Mouse (Mus musculus): Measurements from ENCODE around the gene Tspan4. TPM values are rescaled to one million over a fixed set of nuclear protein-coding genes. Genes with fewer than 3 reads are reported as not detected.

Gene Tspan4
- polyA plus RNA-seq, 1 experiment from 2014 or later, result 57.1 TPM

DNA sequence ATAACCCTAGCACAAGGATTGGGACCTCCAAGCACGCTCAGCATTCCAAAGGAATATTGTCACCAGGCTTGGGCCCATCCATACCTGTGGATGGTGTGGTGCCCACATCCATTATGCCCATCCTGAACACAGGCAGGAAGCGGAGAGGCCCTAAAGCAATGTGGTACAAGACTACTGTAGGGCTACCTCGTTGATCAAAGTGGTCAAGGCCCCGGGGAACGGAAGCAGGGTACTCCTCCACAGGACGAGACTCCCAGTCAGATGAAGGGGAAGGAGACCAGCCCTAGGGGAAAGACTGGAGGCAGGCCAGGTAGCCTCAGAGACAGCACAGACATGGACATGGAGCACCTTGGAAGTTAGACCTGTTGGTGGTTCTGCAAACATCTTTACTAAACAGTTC lies 2.3 kb upstream of the Tspan4 start:
- H3K36me3 ChIP-seq, result peaks cover 34% of the 10 kb centered on the region
- H3K27me3 ChIP-seq, result peaks cover 22% of the 10 kb centered on the region
- ATAC-seq (ENCODE audit: low read depth), result no peak
- H3K4me3 ChIP-seq, result no peak overlapping the region
- peaks cover 72% of the 10 kb centered on the region for H3K4me1 ChIP-seq (replicated peaks)
- no peak overlapping the region for H3K27ac ChIP-seq (replicated peaks)
- WGBS, result 92% methylated on average over 6 of the region's 6 CpGs
- no peak overlapping the region for H3K9ac ChIP-seq
- H3K9me3 ChIP-seq, result no peaks in the 10 kb centered on the region
- no peak overlapping the region for H3K4me2 ChIP-seq

GRCm38 (mm10) chr7:141474160-141474559 lies 880 bp upstream of the Tspan4 start:
- no peak for ATAC-seq (ENCODE audit: low read depth)
- peak overlapping the region; percentile 94 for H3K4me2 ChIP-seq
- H3K4me1 ChIP-seq (replicated peaks), result peaks cover 59% of the 10 kb centered on the region
- H3K9ac ChIP-seq, result peak overlapping the region; percentile 82
- 7% methylated on average over 5 of the region's 5 CpGs for WGBS
- 0 out of 2 replicates have a peak overlapping the region, but pooled peaks have one; percentile 88 for H3K27ac ChIP-seq (replicated peaks)
- peaks cover 29% of the 10 kb centered on the region for H3K27me3 ChIP-seq
- peaks cover 34% of the 10 kb centered on the region for H3K36me3 ChIP-seq
- H3K4me3 ChIP-seq, result peak overlapping the region; percentile 59
- H3K9me3 ChIP-seq, result no peaks in the 10 kb centered on the region

DNA sequence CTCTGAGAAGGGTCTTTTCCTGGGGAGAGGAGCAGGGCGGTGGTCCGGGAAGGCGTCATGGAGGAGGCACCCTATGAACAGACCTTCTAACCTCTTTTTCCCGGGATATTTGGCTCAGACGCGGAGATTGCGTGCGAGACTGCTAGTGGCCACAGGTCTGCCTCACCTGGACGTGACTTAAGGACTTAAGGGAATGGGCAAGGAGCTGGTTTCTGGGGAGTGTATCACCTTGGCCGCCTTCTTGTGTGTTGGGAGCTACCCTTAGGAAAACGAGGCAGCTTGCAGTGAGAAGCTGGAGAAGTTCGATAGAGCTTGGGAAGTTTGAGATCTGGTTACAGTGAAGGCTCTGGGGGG lies 742 bp downstream of the Tspan4 start:
- H3K27ac ChIP-seq (replicated peaks), result peak overlapping the region; percentile 61

GRCm38 (mm10) chr7:141476226-141476980 lies 1.4 kb downstream of the Tspan4 start:
- WGBS, result 6% methylated on average over 15 of the region's 17 CpGs
- H3K27me3 ChIP-seq, result peaks cover 29% of the 10 kb centered on the region
- ATAC-seq (ENCODE audit: low read depth), result peak; percentile 17; the same call in 1 of the 2 replicates
- peak overlapping the region; percentile 70 for H3K27ac ChIP-seq (replicated peaks)
- H3K9ac ChIP-seq, result peak overlapping the region; percentile 56
- peak overlapping the region; percentile 94 for H3K4me2 ChIP-seq
- peaks cover 50% of the 10 kb centered on the region for H3K4me1 ChIP-seq (replicated peaks)
- peak overlapping the region; percentile 59 for H3K4me3 ChIP-seq
- H3K9me3 ChIP-seq, result no peaks in the 10 kb centered on the region
- peaks cover 14% of the 10 kb centered on the region for H3K36me3 ChIP-seq

More for the DNA sequence above, 742 bp downstream of the Tspan4 start:
- peaks cover 20% of the 10 kb centered on the region for H3K36me3 ChIP-seq
- peak; percentile 0; the same call in 1 of the 2 replicates for ATAC-seq (ENCODE audit: low read depth)
- peak overlapping the region; percentile 94 for H3K4me2 ChIP-seq
- WGBS, result under 1% methylated on average over 12 of the region's 12 CpGs
- H3K4me3 ChIP-seq, result peak overlapping the region; percentile 59
- H3K27me3 ChIP-seq, result peaks cover 29% of the 10 kb centered on the region
- H3K9me3 ChIP-seq, result no peaks in the 10 kb centered on the region
- H3K4me1 ChIP-seq (replicated peaks), result peaks cover 49% of the 10 kb centered on the region
- H3K9ac ChIP-seq, result peak overlapping the region; percentile 82

- WGBS, result 19% methylated on average over 7 of the region's 7 CpGs
- Histone ChIP-seq H3K27ac (replicated peaks) (peak overlapping the region; percentile 70), H3K27me3 (peaks cover 29% of the 10 kb centered on the region), H3K4me2 (peak overlapping the region; percentile 94), H3K9ac (peak overlapping the region; percentile 56), H3K36me3 (peaks cover 10% of the 10 kb centered on the region), H3K4me1 (replicated peaks) (peaks cover 54% of the 10 kb centered on the region), H3K9me3 (no peaks in the 10 kb centered on the region), H3K4me3 (peak overlapping the region; percentile 59; the same call in 1 of the 2 replicates)
- ATAC-seq (ENCODE audit: low read depth), result no peak
These were observed 1.9 kb downstream of the Tspan4 start for GRCm38 (mm10) chr7:141476981-141477370.

GRCm38 (mm10) chr7:141477578-141478269 lies 2.7 kb downstream of the Tspan4 start:
- peaks cover 61% of the 10 kb centered on the region for H3K4me1 ChIP-seq (replicated peaks)
- no peak overlapping the region for H3K4me3 ChIP-seq
- 61% methylated on average over 4 of the region's 4 CpGs for WGBS

GRCm38 (mm10) chr7:141478270-141478748 lies 3.3 kb downstream of the Tspan4 start:
- Histone ChIP-seq H3K4me1 (replicated peaks) (peaks cover 66% of the 10 kb centered on the region), H3K36me3 (no peaks in the 10 kb centered on the region), H3K4me2 (no peak overlapping the region), H3K4me3 (no peak overlapping the region), H3K9ac (0 out of 2 replicates have a peak overlapping the region, but pooled peaks have one; percentile 17), H3K27me3 (peaks cover 37% of the 10 kb centered on the region), H3K27ac (replicated peaks) (peak overlapping the region; percentile 38; the same call in 1 of the 2 replicates), H3K9me3 (no peaks in the 10 kb centered on the region)
- ATAC-seq (ENCODE audit: low read depth), result no peak
- 70% methylated on average over 5 of the region's 5 CpGs for WGBS

More at GRCm38 (mm10) chr7:141477578-141478269, 2.7 kb downstream of the Tspan4 start:
- H3K27ac ChIP-seq (replicated peaks), result peak overlapping the region; percentile 38; the same call in 1 of the 2 replicates
- H3K4me2 ChIP-seq, result peak overlapping the region; percentile 94; the same call in 1 of the 2 replicates
- H3K9ac ChIP-seq, result 0 out of 2 replicates have a peak overlapping the region, but pooled peaks have one; percentile 5
- peaks cover 2% of the 10 kb centered on the region for H3K36me3 ChIP-seq
- H3K27me3 ChIP-seq, result peaks cover 31% of the 10 kb centered on the region
- no peaks in the 10 kb centered on the region for H3K9me3 ChIP-seq
- ATAC-seq (ENCODE audit: low read depth), result no peak

- Histone ChIP-seq H3K9ac (peak overlapping the region; percentile 80), H3K4me3 (peak overlapping the region; percentile 62), H3K4me2 (peak overlapping the region; percentile 89), H3K9me3 (no peaks in the 10 kb centered on the region), H3K36me3 (no peaks in the 10 kb centered on the region), H3K27me3 (peaks cover 38% of the 10 kb centered on the region), H3K4me1 (replicated peaks) (peaks cover 73% of the 10 kb centered on the region), H3K27ac (replicated peaks) (peak overlapping the region; percentile 62)
- 5% methylated on average over 10 of the region's 10 CpGs for WGBS
- peak; percentile 30 for ATAC-seq (ENCODE audit: low read depth)
These were observed 5.9 kb downstream of the Tspan4 start for GRCm38 (mm10) chr7:141480842-141481497.

DNA sequence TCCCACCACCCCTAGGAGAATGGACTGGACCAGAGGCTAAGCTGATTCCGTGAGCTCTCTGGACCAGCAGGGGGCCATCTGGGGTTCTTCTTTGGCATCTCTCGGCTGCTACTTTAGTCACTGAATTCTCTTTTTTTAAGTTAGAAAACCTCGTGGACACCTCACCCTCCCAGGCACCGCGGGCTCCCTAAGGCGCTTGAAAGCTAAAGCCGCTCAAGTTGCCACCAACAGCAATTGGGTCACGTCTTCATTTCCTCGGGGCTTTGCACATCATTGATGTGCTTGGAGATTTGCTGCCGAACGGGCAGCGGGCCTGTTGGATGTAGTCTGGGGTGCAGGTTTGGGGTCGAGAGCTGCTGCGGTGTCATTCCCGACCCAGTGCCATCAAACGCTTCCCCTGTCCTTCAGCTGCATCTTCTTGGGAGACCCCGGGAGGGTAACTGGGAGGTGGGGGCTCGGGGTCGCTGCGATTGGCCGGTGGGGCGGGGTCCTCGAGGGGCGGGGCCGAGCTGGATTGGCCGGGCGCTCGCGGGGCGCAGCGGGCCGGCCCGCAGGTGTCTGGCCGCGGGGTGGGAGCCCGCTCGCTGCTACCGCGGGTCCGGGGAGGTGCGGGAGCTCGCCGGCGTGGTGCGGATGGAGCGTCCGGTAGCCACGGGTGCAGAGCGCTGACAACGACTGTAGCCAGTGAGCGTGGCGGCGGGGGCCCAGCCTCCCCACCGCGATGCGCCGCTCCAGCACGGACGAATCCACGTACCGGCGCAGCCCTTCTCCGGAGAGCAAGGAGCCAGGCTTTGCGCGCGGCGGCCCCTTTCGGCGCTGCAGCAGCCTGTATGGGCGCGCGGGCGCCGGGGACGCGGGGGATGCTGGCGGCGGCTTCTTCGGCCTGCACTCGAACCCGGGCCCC lies 6.7 kb downstream of the Tspan4 start:
- peak; percentile 64 for ATAC-seq (ENCODE audit: low read depth)
- Histone ChIP-seq H3K9ac (peak overlapping the region; percentile 80), H3K27me3 (peaks cover 31% of the 10 kb centered on the region), H3K4me1 (replicated peaks) (peaks cover 74% of the 10 kb centered on the region), H3K36me3 (no peaks in the 10 kb centered on the region), H3K27ac (replicated peaks) (peak overlapping the region; percentile 78), H3K4me3 (peak overlapping the region; percentile 62), H3K9me3 (no peaks in the 10 kb centered on the region), H3K4me2 (peak overlapping the region; percentile 89)
- WGBS, result 1% methylated on average over 81 of the region's 81 CpGs

DNA sequence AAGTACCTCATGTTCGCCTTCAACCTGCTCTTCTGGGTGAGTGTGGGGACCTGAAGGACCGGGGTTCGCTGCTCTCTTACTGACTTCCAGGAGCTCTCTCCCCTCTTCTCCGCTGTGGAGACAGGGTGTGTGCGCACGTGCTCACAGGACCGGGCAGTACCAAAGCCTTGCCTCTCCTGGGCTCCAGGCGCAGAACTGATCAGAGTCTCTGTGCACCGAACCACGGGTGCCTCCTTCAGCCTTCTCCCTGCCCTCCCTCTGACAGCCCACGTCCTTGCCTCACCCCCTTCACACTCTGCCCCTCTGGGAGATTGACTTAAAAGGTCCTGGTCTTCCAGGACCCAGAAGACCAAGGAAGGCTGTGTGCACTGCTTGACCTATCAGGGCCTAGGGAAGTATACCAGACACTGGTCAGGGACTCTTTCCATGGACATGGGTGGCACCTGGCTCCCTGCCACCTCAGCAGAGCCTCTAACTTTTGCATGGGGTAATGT lies 7.5 kb downstream of the Tspan4 start:
- peak; percentile 21 for ATAC-seq (ENCODE audit: low read depth)
- Histone ChIP-seq H3K9ac (peak overlapping the region; percentile 80), H3K4me1 (replicated peaks) (peaks cover 74% of the 10 kb centered on the region), H3K27me3 (peaks cover 23% of the 10 kb centered on the region), H3K36me3 (no peaks in the 10 kb centered on the region), H3K4me3 (peak overlapping the region; percentile 62), H3K27ac (replicated peaks) (peak overlapping the region; percentile 78), H3K9me3 (no peaks in the 10 kb centered on the region), H3K4me2 (peak overlapping the region; percentile 89)
- WGBS, result 8% methylated on average over 11 of the region's 11 CpGs

Measured in neural tube, embryonic 13.5 days (tissue).